Mouse (Mus musculus) lung, postnatal 0 days (tissue): ENCODE data around the gene Tbc1d30. TPM values are rescaled to one million over a fixed set of nuclear protein-coding genes. Genes with fewer than 3 reads are reported as not detected.

Experiments
- ATAC-seq: fragments of 200-750 bp; cut with Nextera tagmentation; 2 replicates; pipeline ENCODE4 v1.8.0; 2017; ENCODE audit warnings: moderate library complexity
- DNase-seq: peaks from one replicate; pipeline ENCODE4 v3.0.0-alpha.2; 2016; ENCODE audit warnings: low spot score
- H3K27ac ChIP-seq: fragments of 300-500 bp; sonication (generic); 2 replicates; pipeline ENCODE4 v1.5.1; 2014; ENCODE audit warnings: antibody characterized with exemption, mild to moderate bottlenecking, low read length, mixed read lengths
- H3K27me3 ChIP-seq: fragments of 300-500 bp; sonication (generic); replicated peaks from 2 replicates; pipeline ENCODE4 v1.6.1; 2014; ENCODE audit warnings: low read length, mixed read lengths; ENCODE audit not compliant: insufficient read depth
- H3K36me3 ChIP-seq: fragments of 300-500 bp; sonication (generic); 2 replicates; pipeline ENCODE4 v1.6.1; 2014; ENCODE audit warnings: low read length, mixed read lengths; ENCODE audit not compliant: insufficient read depth
- H3K4me1 ChIP-seq: fragments of 300-500 bp; sonication (generic); 2 replicates; pipeline ENCODE4 v1.6.1; 2014; ENCODE audit warnings: antibody characterized with exemption, low read depth, low read length, mixed read lengths; ENCODE audit not compliant: insufficient read depth
- H3K4me2 ChIP-seq: fragments of 300-500 bp; sonication (generic); replicated peaks from 2 replicates; pipeline ENCODE4 v1.6.1; 2014; ENCODE audit warnings: low read depth, mild to moderate bottlenecking, low read length, moderate library complexity, mixed read lengths
- H3K4me3 ChIP-seq: fragments of 300-500 bp; sonication (generic); 2 replicates; pipeline ENCODE4 v1.5.1; 2014; ENCODE audit warnings: low read depth, low read length
- H3K9ac ChIP-seq: fragments of 300-500 bp; sonication (generic); replicated peaks from 2 replicates; pipeline ENCODE4 v1.6.1; 2014; ENCODE audit warnings: low read depth, mild to moderate bottlenecking
- H3K9me3 ChIP-seq: fragments of 300-500 bp; sonication (generic); 2 replicates; pipeline ENCODE4 v1.6.1; 2016; ENCODE audit warnings: low read length, mixed read lengths
- CTCF ChIP-seq: IDR thresholded peaks from 2 replicates; pipeline ENCODE4 v1.5.1; 2016; ENCODE audit warnings: antibody characterized with exemption, mild to moderate bottlenecking
- EP300 ChIP-seq: IDR thresholded peaks from 2 replicates; pipeline ENCODE4 v1.6.1; 2016; ENCODE audit warnings: antibody characterized with exemption, mild to moderate bottlenecking, control low read depth
- WGBS: fragments of 180-500 bp; shearing (Covaris S2); extraction: QIAGEN DNeasy Blood & Tissue Kit; methylation state at CpG from one replicate; pipeline ENCODE4 v1.1.7; 2014; 5-methylcytosine and 5-hydroxymethylcytosine counted together
- polyA plus RNA-seq: library from polyadenylated mRNA; unstranded; fragments of >200 nt; fragmentation: Nextera tagmentation; extraction: Ambion mirVana; gene quantifications from 2 replicates; pipeline ENCODE4 v1.2.1, GENCODE M21; 2015

Gene Tbc1d30
- polyA plus RNA-seq, 1 experiment from 2014 or later, result 4.4 TPM

DNA sequence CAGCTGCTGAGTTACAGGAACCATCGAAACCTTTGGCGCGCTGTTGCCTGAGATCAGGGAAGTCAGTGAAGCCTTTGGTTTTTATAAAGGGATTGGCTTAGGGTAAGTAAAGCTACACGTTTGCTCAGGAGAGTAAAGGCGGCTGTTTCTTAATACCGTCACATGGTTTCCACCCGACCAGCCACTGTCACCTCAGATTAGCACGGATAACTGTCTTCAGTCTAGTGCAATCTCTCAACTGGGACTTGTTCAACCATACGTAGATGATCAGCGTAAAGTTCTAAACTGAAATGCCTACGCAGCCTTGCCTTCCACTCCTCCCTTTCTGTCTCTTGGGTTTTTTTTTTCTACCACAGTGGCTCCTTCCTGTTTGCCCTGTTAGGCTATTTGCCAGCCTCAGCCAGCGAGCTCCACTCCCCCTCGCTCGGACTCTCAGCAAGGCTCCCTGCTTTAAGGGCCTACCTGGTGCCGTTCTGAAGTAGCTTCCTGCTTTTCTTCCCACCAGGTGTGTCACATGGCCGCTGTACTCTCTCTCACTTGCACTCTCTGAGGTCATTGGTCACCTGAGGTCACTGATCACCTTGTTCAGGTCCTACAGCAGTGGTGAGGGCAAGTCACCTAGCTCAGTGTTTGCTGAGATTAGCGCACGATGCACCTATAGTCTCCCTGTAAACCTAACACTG is 17.8 kb upstream of the Tbc1d30 start:
- Histone ChIP-seq H3K36me3 (peaks cover 6% of the 10 kb centered on the region; the same call in 1 of the 2 replicates), H3K27ac (no peak overlapping the region), H3K9me3 (no peaks in the 10 kb centered on the region), H3K4me1 (peaks cover 8% of the 10 kb centered on the region; the same call in 1 of the 2 replicates), H3K9ac (no peak overlapping the region), H3K4me3 (no peak overlapping the region), H3K4me2 (no peak overlapping the region), H3K27me3 (no peaks in the 10 kb centered on the region)
- 68% methylated on average over 18 of the region's 18 CpGs for whole genome bisulfite sequencing
- DNase-seq, result peak; percentile 79
- no peak for TF ChIP-seq EP300
- ATAC-seq, result no peak

DNA sequence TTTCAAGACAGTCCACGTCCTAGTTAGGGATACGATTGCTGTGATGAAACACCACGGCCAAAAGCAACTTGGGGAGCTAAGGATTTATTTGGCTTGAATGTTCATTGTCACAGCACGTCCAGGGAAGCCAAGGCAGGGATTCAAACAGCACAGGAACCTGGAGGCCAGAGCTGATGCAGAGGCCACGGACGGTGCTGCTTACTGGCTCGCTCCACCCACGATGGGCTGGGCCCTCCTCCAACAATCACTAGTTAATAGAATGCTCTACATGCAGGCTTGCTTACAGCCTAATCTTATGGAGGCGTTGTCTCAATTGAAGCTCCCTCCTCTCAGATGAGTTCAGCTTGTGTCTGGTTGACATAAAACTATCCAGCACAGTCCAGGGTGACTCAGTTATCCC is 16.7 kb upstream of the Tbc1d30 start:
- 82% methylated on average over 9 of the region's 9 CpGs for WGBS

DNA sequence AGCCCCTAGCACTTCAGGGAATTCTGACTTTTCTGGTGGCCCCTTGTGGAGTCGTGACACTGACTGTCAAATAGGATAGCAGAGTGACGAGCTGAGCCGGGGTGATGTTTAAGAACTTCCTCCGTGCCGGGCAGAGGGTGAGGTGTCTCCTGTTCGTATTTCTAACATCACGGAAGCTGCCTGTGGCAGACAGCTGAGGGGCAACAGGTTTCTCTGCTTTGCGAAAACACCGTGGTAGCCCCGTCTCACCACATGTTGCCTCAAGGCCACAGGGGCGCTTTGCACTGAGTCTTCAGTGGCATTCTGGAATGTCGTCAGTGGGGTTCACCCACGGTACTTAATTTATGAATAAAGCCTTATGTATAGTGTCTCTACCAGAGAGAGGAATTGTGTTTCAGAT is 16.2 kb upstream of the Tbc1d30 start:
- no peaks in the 10 kb centered on the region for H3K27me3 ChIP-seq
- no peak overlapping the region for H3K4me3 ChIP-seq
- H3K27ac ChIP-seq, result no peak overlapping the region
- H3K4me1 ChIP-seq, result peaks cover 8% of the 10 kb centered on the region; the same call in 1 of the 2 replicates
- no peaks in the 10 kb centered on the region; the same call in 1 of the 2 replicates for H3K36me3 ChIP-seq
- H3K4me2 ChIP-seq, result no peak overlapping the region
- H3K9ac ChIP-seq, result no peak overlapping the region
- WGBS, result 62% methylated on average over 13 of the region's 13 CpGs
- TF ChIP-seq CTCF (no peak), EP300 (no peak)
- no peak for ATAC-seq
- no peak for DNase-seq
- no peaks in the 10 kb centered on the region for H3K9me3 ChIP-seq

More for the DNA sequence above, 16.7 kb upstream of the Tbc1d30 start:
- no peak for ATAC-seq
- Histone ChIP-seq H3K4me2 (no peak overlapping the region), H3K4me3 (no peak overlapping the region), H3K27me3 (no peaks in the 10 kb centered on the region), H3K36me3 (no peaks in the 10 kb centered on the region; the same call in 1 of the 2 replicates), H3K9ac (no peak overlapping the region), H3K27ac (no peak overlapping the region), H3K9me3 (no peaks in the 10 kb centered on the region), H3K4me1 (peaks cover 8% of the 10 kb centered on the region; the same call in 1 of the 2 replicates)
- TF ChIP-seq EP300, result no peak
- TF ChIP-seq CTCF, result no peak
- DNase-seq, result no peak

DNA sequence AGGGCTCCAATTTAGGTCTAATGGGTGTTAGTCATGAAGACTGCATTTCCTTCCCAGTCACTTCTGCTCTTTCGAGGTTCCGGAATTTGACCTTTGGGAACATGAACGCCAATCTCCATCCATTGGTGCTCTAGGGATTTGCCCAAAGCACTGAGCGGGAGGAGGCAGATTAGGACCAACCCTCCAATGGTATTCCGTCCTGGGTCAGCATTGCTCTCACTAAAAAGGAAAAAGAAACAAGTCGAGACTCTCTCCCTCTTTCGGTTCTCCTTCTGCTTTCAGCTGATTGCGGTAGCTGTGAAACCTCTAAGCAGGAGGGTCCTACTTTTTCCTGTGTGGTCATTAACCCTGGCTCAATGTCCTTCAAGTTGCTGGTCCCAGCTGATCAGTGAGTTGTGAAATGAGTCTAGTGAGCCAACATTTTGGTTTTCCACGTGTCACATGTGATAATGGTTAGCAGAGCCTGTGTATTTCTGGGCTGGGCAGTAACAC is 14.7 kb upstream of the Tbc1d30 start:
- Histone ChIP-seq H3K4me3 (peak overlapping the region; percentile 89), H3K27me3 (no peaks in the 10 kb centered on the region), H3K9ac (no peak overlapping the region; the same call in 1 of the 2 replicates), H3K9me3 (no peaks in the 10 kb centered on the region), H3K4me2 (peak overlapping the region; percentile 88), H3K27ac (0 out of 2 replicates have a peak overlapping the region, but pooled peaks have one; percentile 87), H3K4me1 (peaks cover 8% of the 10 kb centered on the region; the same call in 1 of the 2 replicates), H3K36me3 (no peaks in the 10 kb centered on the region)
- TF ChIP-seq CTCF (no peak), EP300 (no peak)
- WGBS, result 9% methylated on average over 9 of the region's 9 CpGs
- peak; percentile 72 for DNase-seq
- ATAC-seq, result peak; percentile 12

DNA sequence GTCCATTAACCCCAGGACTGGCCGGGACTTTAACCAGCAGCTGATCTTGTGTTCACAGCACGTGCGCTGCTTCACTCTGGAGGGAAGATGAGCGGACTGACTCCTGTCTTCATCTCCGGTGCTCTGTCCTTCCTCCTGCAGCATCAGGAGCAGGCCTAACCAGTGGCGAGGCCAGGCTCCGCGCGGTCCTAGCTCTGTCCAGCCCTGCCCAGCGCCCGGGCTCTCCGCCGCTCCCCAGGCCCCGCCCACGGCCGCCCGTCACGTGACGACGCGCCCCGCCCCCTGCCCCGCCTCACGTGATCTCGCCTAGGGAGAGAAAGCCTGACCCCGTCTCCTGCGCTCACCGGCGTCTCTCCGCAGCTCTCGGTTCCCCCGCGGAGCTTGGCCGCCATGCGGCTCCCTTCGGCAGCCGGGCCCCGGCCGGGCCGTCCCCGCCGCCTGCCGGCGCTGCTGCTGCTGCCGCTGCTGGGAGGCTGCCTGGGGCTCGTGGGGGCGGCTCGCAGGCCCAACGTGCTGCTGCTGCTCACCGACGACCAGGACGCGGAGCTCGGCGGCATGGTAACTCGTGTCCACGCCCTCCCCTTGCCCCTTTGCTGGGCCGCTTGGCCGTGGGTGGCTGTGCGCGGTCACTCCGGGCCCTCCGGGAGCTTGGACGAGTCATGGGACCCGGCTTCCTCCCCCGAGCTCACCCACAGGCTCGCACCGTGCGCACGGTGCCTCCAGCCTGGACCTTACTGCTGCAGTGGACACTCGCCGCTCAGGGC is 13.9 kb upstream of the Tbc1d30 start, which contains the start of gene Gns:
Gene Gns, plus strand, starts transcription at position 290 of the 764 bp plus-strand sequence.
- H3K36me3 ChIP-seq, result no peaks in the 10 kb centered on the region
- peak; percentile 95 for DNase-seq
- ATAC-seq, result peak; percentile 97
- WGBS, result 3% methylated on average over 50 of the region's 72 CpGs
- H3K4me1 ChIP-seq, result peaks cover 8% of the 10 kb centered on the region; the same call in 1 of the 2 replicates
- H3K27me3 ChIP-seq, result no peaks in the 10 kb centered on the region
- H3K4me2 ChIP-seq, result peak within 1 kb of the TSS; percentile 88
- H3K9me3 ChIP-seq, result no peaks in the 10 kb centered on the region
- peak within 1 kb of the TSS; percentile 68 for H3K9ac ChIP-seq
- peak within 1 kb of the TSS; percentile 89 for H3K4me3 ChIP-seq
- no peak for TF ChIP-seq EP300
- peak; percentile 4 for TF ChIP-seq CTCF
- peak within 1 kb of the TSS; percentile 87 for H3K27ac ChIP-seq

DNA sequence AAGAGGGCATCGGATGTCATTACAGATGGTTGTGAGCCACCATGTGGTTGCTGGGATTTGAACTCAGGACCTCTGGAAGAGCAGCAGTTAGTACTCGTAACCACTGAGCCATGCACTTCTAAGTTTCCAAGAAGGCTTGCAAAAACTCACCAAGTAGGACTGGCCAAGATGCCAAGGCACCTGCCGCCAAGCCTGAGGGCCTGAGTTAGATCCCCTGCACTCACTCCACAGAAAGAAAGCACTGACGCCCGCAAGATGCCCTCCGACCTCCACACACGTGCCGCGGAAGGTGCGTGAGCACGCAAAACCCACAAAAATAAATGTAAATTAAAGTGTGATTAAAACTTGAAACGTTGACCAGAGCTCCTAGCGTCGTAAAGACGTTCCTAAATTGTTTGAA is 13.2 kb upstream of the Tbc1d30 start:
- Histone ChIP-seq H3K27me3 (no peaks in the 10 kb centered on the region), H3K9me3 (no peaks in the 10 kb centered on the region), H3K9ac (no peak overlapping the region), H3K36me3 (no peaks in the 10 kb centered on the region), H3K4me1 (peaks cover 8% of the 10 kb centered on the region; the same call in 1 of the 2 replicates), H3K4me2 (peak overlapping the region; percentile 88), H3K27ac (no peak overlapping the region), H3K4me3 (peak overlapping the region; percentile 89)
- TF ChIP-seq CTCF (no peak), EP300 (no peak)
- 22% methylated on average over 15 of the region's 15 CpGs for WGBS
- DNase-seq, result no peak
- no peak for ATAC-seq
